Mouse (Mus musculus) lung, embryonic 14.5 days (tissue): ENCODE measurements around the gene Rps12-ps3. TPM values are rescaled to one million over a fixed set of nuclear protein-coding genes. Genes with fewer than 3 reads are reported as not detected.
A peak's percentile ranks its signal among the peaks of the same experiment; 100 is the strongest.

Experiments used
- ATAC-seq: fragments of 200-750 bp; cut with Nextera tagmentation; 2 replicates; pipeline ENCODE4 v1.8.0; 2017; ENCODE audit warnings: mild to moderate bottlenecking, moderate TSS enrichment, moderate library complexity; ENCODE audit not compliant: insufficient read depth
- DNase-seq: peaks from one replicate; pipeline ENCODE4 v3.0.0-alpha.2; 2015
- H3K27ac ChIP-seq: fragments of 300-500 bp; sonication (generic); 2 replicates; pipeline ENCODE4 v1.5.1; 2014; ENCODE audit warnings: low read depth, mild to moderate bottlenecking, moderate library complexity
- H3K27me3 ChIP-seq: fragments of 300-500 bp; sonication (generic); 2 replicates; pipeline ENCODE4 v1.6.1; 2014; ENCODE audit warnings: low read length, control low read depth; ENCODE audit not compliant: insufficient read depth
- H3K36me3 ChIP-seq: fragments of 300-500 bp; sonication (generic); 2 replicates; pipeline ENCODE4 v1.6.1; 2014; ENCODE audit warnings: control low read depth; ENCODE audit not compliant: insufficient read depth
- H3K4me1 ChIP-seq: fragments of 300-500 bp; sonication (generic); 2 replicates; pipeline ENCODE4 v1.6.1; 2014; ENCODE audit warnings: antibody characterized with exemption, control low read depth; ENCODE audit not compliant: insufficient read depth
- H3K4me2 ChIP-seq: fragments of 300-500 bp; sonication (generic); 2 replicates; pipeline ENCODE4 v1.6.1; 2014; ENCODE audit warnings: mild to moderate bottlenecking
- H3K4me3 ChIP-seq: fragments of 300-500 bp; sonication (generic); 2 replicates; pipeline ENCODE4 v1.5.1; 2014; ENCODE audit warnings: low read depth, low read length
- H3K9ac ChIP-seq: fragments of 300-500 bp; sonication (generic); 2 replicates; pipeline ENCODE4 v1.6.1; 2014
- H3K9me3 ChIP-seq: fragments of 300-500 bp; sonication (generic); 2 replicates; pipeline ENCODE4 v1.6.1; 2016; ENCODE audit warnings: low read depth, low read length, control low read depth
- CTCF ChIP-seq: IDR thresholded peaks from 2 replicates; pipeline ENCODE4 v1.5.1; 2016; ENCODE audit warnings: antibody characterized with exemption, low read depth
- WGBS: fragments of 180-500 bp; shearing (Covaris S2); extraction: QIAGEN DNeasy Blood & Tissue Kit; methylation state at CpG from one replicate; pipeline ENCODE4 v1.1.7; 2014; 5-methylcytosine and 5-hydroxymethylcytosine counted together
- polyA plus RNA-seq: library from polyadenylated mRNA; unstranded; fragments of >200 nt; fragmentation: Nextera tagmentation; extraction: Ambion mirVana; gene quantifications from 2 replicates; pipeline ENCODE4 v1.2.1, GENCODE M21; 2014

The Rps12-ps3 gene
- polyA plus RNA-seq, 1 experiment from 2014 or later = 43.3 TPM

GRCm38 (mm10) chr19:59292183-59292839 lies 29.8 kb upstream of the Rps12-ps3 start:
- Histone ChIP-seq H3K4me2 (no peak overlapping the region), H3K9me3 (no peaks in the 10 kb centered on the region), H3K4me3 (no peak overlapping the region), H3K4me1 (no peaks in the 10 kb centered on the region), H3K9ac (no peak overlapping the region), H3K27me3 (no peaks in the 10 kb centered on the region), H3K27ac (no peak overlapping the region), H3K36me3 (0 out of 2 replicates have a peak, but pooled peaks cover 3% of the 10 kb centered on the region)
- WGBS = 79% methylated on average over 5 of the region's 5 CpGs
- no peak for DNase-seq
- ATAC-seq = no peak
- no peak for TF ChIP-seq CTCF

- no peak overlapping the region for H3K4me3 ChIP-seq
- no peaks in the 10 kb centered on the region for H3K27me3 ChIP-seq
- H3K27ac ChIP-seq = no peak overlapping the region
- H3K9me3 ChIP-seq = no peaks in the 10 kb centered on the region
- DNase-seq = peak; percentile 10
- no peak overlapping the region for H3K4me2 ChIP-seq
- H3K4me1 ChIP-seq = no peaks in the 10 kb centered on the region
- 0 out of 2 replicates have a peak, but pooled peaks cover 11% of the 10 kb centered on the region for H3K36me3 ChIP-seq
- TF ChIP-seq CTCF = peak; percentile 5; the same call in 1 of the 2 replicates
- H3K9ac ChIP-seq = no peak overlapping the region
- ATAC-seq = no peak
Observed at GRCm38 (mm10) chr19:59315308-59315707, 6.8 kb upstream of the Rps12-ps3 start.

- Histone ChIP-seq H3K36me3 (0 out of 2 replicates have a peak, but pooled peaks cover 11% of the 10 kb centered on the region), H3K9ac (no peak overlapping the region), H3K27me3 (no peaks in the 10 kb centered on the region), H3K4me2 (no peak overlapping the region), H3K4me3 (no peak overlapping the region), H3K9me3 (no peaks in the 10 kb centered on the region), H3K27ac (no peak overlapping the region), H3K4me1 (no peaks in the 10 kb centered on the region)
- ATAC-seq (no peak), DNase-seq (peak; percentile 50)
- TF ChIP-seq CTCF = peak; percentile 42
Observed at GRCm38 (mm10) chr19:59316571-59316970, 5.5 kb upstream of the Rps12-ps3 start.

- Histone ChIP-seq H3K27me3 (no peaks in the 10 kb centered on the region), H3K36me3 (no peaks in the 10 kb centered on the region; the same call in 1 of the 2 replicates), H3K4me2 (no peak overlapping the region), H3K4me1 (no peaks in the 10 kb centered on the region), H3K9ac (no peak overlapping the region), H3K9me3 (no peaks in the 10 kb centered on the region), H3K4me3 (no peak overlapping the region), H3K27ac (no peak overlapping the region)
- TF ChIP-seq CTCF = no peak
- ATAC-seq = no peak
- DNase-seq = no peak
Observed at GRCm38 (mm10) chr19:59330816-59331225, 8.7 kb downstream of the Rps12-ps3 start.

GRCm38 (mm10) chr19:59336655-59337054 lies 14.6 kb downstream of the Rps12-ps3 start:
- H3K4me1 ChIP-seq = no peaks in the 10 kb centered on the region
- H3K9me3 ChIP-seq = no peaks in the 10 kb centered on the region
- DNase-seq = no peak
- H3K27ac ChIP-seq = no peak overlapping the region
- no peaks in the 10 kb centered on the region for H3K27me3 ChIP-seq
- no peak for ATAC-seq
- no peak overlapping the region for H3K4me3 ChIP-seq
- no peak overlapping the region for H3K9ac ChIP-seq
- 93% methylated on average over 1 of the region's 1 CpGs for WGBS
- no peaks in the 10 kb centered on the region for H3K36me3 ChIP-seq
- TF ChIP-seq CTCF = no peak
- no peak overlapping the region for H3K4me2 ChIP-seq

- ATAC-seq (no peak), DNase-seq (no peak)
- H3K36me3 ChIP-seq = no peaks in the 10 kb centered on the region
- H3K27ac ChIP-seq = no peak overlapping the region
- no peak for TF ChIP-seq CTCF
- no peak overlapping the region for H3K4me3 ChIP-seq
- peaks cover 6% of the 10 kb centered on the region; the same call in 1 of the 2 replicates for H3K4me1 ChIP-seq
- no peak overlapping the region for H3K9ac ChIP-seq
- WGBS = 83% methylated on average over 3 of the region's 3 CpGs
- H3K9me3 ChIP-seq = no peaks in the 10 kb centered on the region
- H3K27me3 ChIP-seq = no peaks in the 10 kb centered on the region
- H3K4me2 ChIP-seq = no peak overlapping the region
Observed at GRCm38 (mm10) chr19:59337872-59338681, 16.0 kb downstream of the Rps12-ps3 start.

GRCm38 (mm10) chr19:59339908-59340307 lies 17.8 kb downstream of the Rps12-ps3 start:
- H3K36me3 ChIP-seq = no peaks in the 10 kb centered on the region
- DNase-seq = no peak
- H3K4me1 ChIP-seq = peaks cover 6% of the 10 kb centered on the region
- H3K9ac ChIP-seq = no peak overlapping the region
- no peak for TF ChIP-seq CTCF
- no peak overlapping the region for H3K27ac ChIP-seq
- H3K27me3 ChIP-seq = no peaks in the 10 kb centered on the region
- no peak overlapping the region for H3K4me3 ChIP-seq
- H3K9me3 ChIP-seq = no peaks in the 10 kb centered on the region
- WGBS = 73% methylated on average over 3 of the region's 3 CpGs
- H3K4me2 ChIP-seq = no peak overlapping the region
- ATAC-seq = no peak
